Mouse (Mus musculus): ENCODE results near the gene Rheb. TPM values are rescaled to one million over a fixed set of nuclear protein-coding genes. Genes with fewer than 3 reads are reported as not detected.
"Not testable (repeated sequence)": the region's sequence is repeated elsewhere in the genome, so short reads cannot be mapped to it uniquely, and the experiment has no call there.

The Rheb gene
- polyA plus RNA-seq, 1 experiment from 2014 or later: 230 TPM

DNA sequence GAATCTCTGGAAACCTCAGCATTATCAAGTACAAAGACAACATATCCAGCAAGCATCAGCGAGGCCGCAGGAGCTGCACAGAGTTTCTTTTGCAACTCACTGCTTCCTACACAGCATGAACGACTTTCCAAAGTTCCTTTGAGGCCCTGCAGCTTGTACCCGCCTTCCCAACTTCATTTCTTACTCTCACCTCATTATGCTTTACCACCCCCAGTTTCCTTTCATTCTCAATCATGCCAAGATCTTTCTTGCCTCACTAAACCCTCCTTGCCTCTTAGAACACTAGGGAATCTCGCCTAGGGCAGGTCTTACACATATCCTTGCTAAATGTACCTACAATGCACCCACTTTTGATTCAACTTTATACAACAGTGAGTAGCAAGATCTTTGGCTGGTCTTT is 7.9 kb downstream of the Rheb start:
- no peak overlapping the region for H3K4me2 ChIP-seq
- no peak overlapping the region for H3K27ac ChIP-seq (replicated peaks)
- no peak overlapping the region for H3K4me3 ChIP-seq
- 71% methylated on average over 5 of the region's 5 CpGs for WGBS
- H3K9ac ChIP-seq: no peak overlapping the region
- H3K9me3 ChIP-seq: no peaks in the 10 kb centered on the region
- no peaks in the 10 kb centered on the region for H3K36me3 ChIP-seq
- ATAC-seq (ENCODE audit: low FRiP score, low read depth): no peak
- no peaks in the 10 kb centered on the region for H3K27me3 ChIP-seq
- peaks cover 24% of the 10 kb centered on the region for H3K4me1 ChIP-seq (replicated peaks)

DNA sequence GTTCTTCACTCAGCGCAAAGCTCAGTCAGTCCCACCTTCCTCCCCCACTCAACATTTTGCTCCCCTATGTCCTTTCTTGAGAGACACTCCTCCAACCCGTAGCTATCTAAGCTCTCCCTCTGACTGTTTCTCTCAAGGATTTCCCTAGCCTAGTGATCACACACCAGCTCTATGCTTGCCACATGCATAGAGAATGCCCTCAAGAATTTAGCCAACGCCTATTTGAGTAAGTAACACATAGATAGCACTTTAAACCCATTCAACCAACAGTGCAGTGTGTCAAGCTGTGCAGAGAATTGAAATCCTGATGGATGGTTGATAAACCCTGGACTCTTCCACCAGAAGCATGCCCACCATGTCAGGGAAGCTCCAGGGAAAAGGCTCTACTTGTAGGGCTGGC is 10.5 kb downstream of the Rheb start:
- no peaks in the 10 kb centered on the region for H3K27me3 ChIP-seq
- H3K4me3 ChIP-seq: no peak overlapping the region
- WGBS: 89% methylated on average over 3 of the region's 3 CpGs
- H3K9ac ChIP-seq: no peak overlapping the region
- H3K9me3 ChIP-seq: no peaks in the 10 kb centered on the region
- ATAC-seq (ENCODE audit: low FRiP score, low read depth): no peak
- no peak overlapping the region for H3K4me2 ChIP-seq
- H3K27ac ChIP-seq (replicated peaks): no peak overlapping the region
- 0 out of 2 replicates have a peak, but pooled peaks cover 9% of the 10 kb centered on the region for H3K4me1 ChIP-seq (replicated peaks)
- H3K36me3 ChIP-seq: no peaks in the 10 kb centered on the region

DNA sequence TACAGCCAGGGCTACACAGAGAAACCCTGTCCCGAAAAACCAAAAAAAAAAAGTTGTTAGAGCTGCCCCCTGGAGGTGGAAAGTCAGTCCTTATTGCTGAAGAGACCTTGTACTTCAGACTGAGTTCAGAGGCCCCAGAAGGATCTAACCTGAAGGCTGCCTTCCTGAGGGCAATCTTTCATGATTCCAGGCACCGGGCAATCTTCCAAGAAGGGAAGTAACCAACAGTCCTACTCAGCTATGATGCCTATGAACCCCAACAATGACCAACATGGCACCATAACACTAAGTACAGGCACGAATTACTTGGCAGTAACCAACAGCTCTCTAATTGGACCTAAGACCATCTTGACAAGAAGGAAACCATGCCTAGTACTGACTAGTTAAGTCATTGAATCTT is 14.0 kb downstream of the Rheb start:
- no peaks in the 10 kb centered on the region for H3K36me3 ChIP-seq
- no peaks in the 10 kb centered on the region for H3K27me3 ChIP-seq
- ATAC-seq (ENCODE audit: low FRiP score, low read depth): no peak
- no peak overlapping the region for H3K27ac ChIP-seq (replicated peaks)
- no peak overlapping the region for H3K4me3 ChIP-seq
- no peak overlapping the region for H3K4me2 ChIP-seq
- H3K9ac ChIP-seq: no peak overlapping the region
- H3K4me1 ChIP-seq (replicated peaks): peaks cover 19% of the 10 kb centered on the region
- WGBS: 94% methylated on average over 3 of the region's 3 CpGs
- no peaks in the 10 kb centered on the region for H3K9me3 ChIP-seq

DNA sequence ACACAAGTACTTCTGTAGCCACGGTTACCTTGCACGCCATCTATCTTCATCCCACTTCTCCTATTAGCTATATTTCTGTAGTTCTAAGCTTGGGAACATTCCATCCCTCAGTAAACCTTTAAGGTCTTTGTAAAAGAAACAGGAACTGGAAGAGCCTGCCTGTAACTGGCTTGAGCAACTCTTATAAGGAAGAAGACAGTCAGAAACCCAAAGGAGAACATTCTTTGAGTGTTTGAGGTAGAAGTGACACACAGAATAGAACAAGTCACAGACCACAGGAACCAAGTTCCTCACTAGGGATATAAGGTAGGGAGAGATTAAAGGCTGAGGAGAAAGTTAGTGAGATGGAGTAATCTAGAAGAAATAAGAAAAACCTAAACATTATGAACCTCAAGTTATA is 15.3 kb downstream of the Rheb start:
- no peak overlapping the region for H3K4me3 ChIP-seq
- ATAC-seq (ENCODE audit: low FRiP score, low read depth): no peak
- no peak overlapping the region for H3K27ac ChIP-seq (replicated peaks)
- no peaks in the 10 kb centered on the region for H3K36me3 ChIP-seq
- H3K9ac ChIP-seq: no peak overlapping the region
- H3K4me2 ChIP-seq: no peak overlapping the region
- no peaks in the 10 kb centered on the region for H3K9me3 ChIP-seq
- H3K27me3 ChIP-seq: no peaks in the 10 kb centered on the region
- 92% methylated on average over 2 of the region's 2 CpGs for WGBS
- peaks cover 20% of the 10 kb centered on the region for H3K4me1 ChIP-seq (replicated peaks)

DNA sequence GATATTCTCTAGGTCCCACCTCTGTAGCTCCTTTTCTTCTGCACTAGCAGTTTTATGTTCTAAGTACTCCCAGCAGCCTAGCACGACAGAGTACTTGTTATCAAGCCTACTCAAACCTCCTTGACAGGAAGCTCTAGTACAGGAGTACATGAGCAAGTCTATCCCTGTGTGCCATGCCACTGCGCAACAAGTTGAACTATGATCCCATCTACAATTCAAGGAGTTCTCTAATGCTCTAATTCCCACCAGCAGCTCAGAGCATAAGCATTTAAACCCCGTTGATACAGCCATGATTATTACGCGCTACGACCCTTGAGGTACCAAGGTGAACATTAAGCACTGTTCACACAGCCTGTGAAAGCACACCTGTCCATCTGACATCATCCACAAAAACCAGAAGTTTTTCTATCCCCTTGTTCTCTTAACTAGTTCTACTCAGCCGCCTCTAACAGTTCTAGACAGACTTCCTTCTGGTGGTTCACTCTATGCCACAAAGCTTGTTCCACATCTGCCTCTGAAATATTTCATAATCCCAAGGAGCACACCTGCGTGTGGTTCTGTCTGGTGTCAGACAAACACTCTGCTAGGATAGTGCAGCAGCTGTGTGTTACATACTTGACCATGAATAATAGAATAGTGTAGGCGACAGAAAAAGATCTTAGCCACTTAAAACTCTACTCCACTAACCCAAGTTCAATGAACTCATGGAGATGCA is 16.2 kb downstream of the Rheb start:
- WGBS: 93% methylated on average over 9 of the region's 9 CpGs
- no peak for ATAC-seq (ENCODE audit: low FRiP score, low read depth)

DNA sequence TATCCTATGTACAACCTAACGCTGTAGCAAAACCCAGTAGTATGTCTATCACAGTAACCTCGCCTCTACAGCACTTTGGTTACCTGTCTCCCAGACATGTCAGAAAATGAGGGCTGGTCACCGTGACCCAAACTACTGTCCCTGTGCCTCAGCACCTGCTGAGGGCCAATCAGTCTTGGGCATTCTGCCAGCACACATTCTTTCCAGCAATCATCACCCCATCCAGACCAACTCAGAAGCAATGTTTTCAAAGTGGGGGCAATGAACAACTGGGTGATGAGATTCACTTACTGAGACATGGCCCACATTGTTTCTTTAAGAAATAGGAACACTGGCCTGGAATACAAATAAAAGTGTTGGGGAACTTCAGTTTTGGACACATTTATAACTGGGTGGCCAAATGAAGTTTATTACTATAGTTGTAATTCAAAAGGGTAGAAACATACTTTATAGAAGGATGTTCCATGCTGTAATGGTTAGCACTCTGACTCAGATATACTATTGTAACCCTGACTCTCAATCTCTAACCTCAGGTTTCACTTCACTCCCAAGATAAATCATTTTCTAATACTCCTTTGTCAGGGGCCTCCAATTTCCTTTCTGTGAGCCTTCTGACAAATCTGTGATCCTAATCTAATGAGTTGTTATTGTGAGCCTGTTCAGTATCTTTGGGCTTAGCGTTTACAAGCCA is 16.9 kb downstream of the Rheb start:
- H3K9ac ChIP-seq: no peak overlapping the region
- no peaks in the 10 kb centered on the region for H3K27me3 ChIP-seq
- H3K4me1 ChIP-seq (replicated peaks): peaks cover 33% of the 10 kb centered on the region
- no peak overlapping the region for H3K4me3 ChIP-seq
- WGBS: 79% methylated on average over 4 of the region's 4 CpGs
- H3K36me3 ChIP-seq: no peaks in the 10 kb centered on the region
- H3K9me3 ChIP-seq: no peaks in the 10 kb centered on the region
- no peak overlapping the region for H3K27ac ChIP-seq (replicated peaks)
- no peak overlapping the region for H3K4me2 ChIP-seq
- ATAC-seq (ENCODE audit: low FRiP score, low read depth): no peak

More for the DNA sequence above, 16.2 kb downstream of the Rheb start:
- H3K4me2 ChIP-seq: no peak overlapping the region
- H3K27ac ChIP-seq (replicated peaks): no peak overlapping the region
- H3K9me3 ChIP-seq: no peaks in the 10 kb centered on the region
- H3K36me3 ChIP-seq: no peaks in the 10 kb centered on the region
- no peaks in the 10 kb centered on the region for H3K27me3 ChIP-seq
- H3K4me3 ChIP-seq: no peak overlapping the region
- H3K9ac ChIP-seq: no peak overlapping the region
- peaks cover 26% of the 10 kb centered on the region for H3K4me1 ChIP-seq (replicated peaks)

DNA sequence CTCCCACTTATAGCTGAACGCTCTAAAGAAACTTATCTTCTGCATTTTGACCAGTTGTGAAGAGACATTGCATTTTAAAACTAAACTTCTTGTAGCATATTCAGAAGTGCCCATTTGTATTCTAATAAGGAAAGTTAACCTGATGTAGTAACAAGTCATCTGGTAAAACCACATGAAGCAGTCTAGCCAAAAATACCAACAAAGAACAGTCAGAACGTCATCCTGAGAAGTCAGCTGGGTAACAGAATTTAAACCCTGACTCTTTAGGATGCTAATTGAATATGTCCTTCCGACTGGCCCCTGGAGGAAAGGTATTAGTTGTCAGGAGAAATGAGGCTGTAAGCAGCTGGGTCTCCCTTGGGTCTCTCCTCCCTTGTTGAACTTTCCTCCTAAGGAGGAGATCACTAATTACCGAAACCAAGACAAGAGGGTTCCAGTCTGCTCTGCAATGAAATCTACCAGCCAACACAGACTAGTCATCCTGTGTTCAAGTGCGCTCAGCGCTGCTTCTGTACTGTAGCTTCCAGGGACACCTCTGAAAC is 18.5 kb downstream of the Rheb start:
- 67% methylated on average over 6 of the region's 6 CpGs for WGBS
- Histone ChIP-seq H3K27ac (replicated peaks) (no peak overlapping the region), H3K9ac (no peak overlapping the region), H3K4me3 (no peak overlapping the region), H3K27me3 (no peaks in the 10 kb centered on the region), H3K9me3 (no peaks in the 10 kb centered on the region), H3K4me1 (replicated peaks) (peaks cover 36% of the 10 kb centered on the region), H3K4me2 (no peak overlapping the region), H3K36me3 (no peaks in the 10 kb centered on the region)
- ATAC-seq (ENCODE audit: low FRiP score, low read depth): no peak

DNA sequence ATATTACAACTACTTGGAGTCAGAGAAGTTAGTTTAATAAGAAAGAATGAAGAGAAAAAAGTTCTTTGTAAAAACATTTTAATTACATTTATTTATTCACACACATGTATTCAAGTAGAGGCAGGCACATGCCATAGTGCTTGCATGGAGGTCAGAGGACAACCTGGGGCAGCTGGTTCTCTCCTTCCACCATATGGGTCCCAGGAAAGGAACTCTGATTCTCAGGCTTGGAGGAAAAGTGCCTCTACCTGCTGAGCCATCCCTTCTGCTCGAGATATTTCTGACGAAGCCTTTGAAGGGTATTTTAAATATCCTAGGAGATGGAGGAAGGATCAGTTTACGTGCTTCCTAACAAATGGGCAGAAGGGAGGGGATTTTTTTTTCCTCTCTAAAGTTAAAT is 19.6 kb downstream of the Rheb start:
- H3K4me3 ChIP-seq: no peak overlapping the region
- H3K27me3 ChIP-seq: no peaks in the 10 kb centered on the region
- H3K27ac ChIP-seq (replicated peaks): no peak overlapping the region
- H3K9ac ChIP-seq: no peak overlapping the region
- no peak overlapping the region for H3K4me2 ChIP-seq
- no peaks in the 10 kb centered on the region for H3K9me3 ChIP-seq
- H3K36me3 ChIP-seq: no peaks in the 10 kb centered on the region
- H3K4me1 ChIP-seq (replicated peaks): peaks cover 36% of the 10 kb centered on the region
- no peak for ATAC-seq (ENCODE audit: low FRiP score, low read depth)
- 80% methylated on average over 3 of the region's 3 CpGs for WGBS

DNA sequence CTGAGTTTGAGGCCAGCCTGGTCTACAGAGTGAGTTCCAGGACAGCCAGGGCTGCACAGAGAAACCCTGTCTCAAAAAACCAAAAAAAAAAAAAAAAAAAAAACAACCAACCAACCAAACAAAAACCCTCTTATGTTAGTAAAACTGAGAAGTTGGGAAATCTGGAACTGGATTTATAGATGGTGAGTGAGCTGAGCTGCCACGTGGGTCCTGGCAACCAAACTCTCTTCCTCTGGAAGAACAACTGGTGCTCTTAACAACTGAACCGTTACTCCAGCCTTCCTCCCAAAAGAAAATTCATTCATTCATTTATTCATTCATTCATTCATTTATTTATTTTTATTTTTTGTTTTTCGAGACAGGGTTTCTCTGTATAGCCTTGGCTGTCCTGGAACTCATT is 20.2 kb downstream of the Rheb start:
- WGBS: 88% methylated on average over 3 of the region's 3 CpGs
- ATAC-seq (ENCODE audit: low FRiP score, low read depth): not testable (repeated sequence)

DNA sequence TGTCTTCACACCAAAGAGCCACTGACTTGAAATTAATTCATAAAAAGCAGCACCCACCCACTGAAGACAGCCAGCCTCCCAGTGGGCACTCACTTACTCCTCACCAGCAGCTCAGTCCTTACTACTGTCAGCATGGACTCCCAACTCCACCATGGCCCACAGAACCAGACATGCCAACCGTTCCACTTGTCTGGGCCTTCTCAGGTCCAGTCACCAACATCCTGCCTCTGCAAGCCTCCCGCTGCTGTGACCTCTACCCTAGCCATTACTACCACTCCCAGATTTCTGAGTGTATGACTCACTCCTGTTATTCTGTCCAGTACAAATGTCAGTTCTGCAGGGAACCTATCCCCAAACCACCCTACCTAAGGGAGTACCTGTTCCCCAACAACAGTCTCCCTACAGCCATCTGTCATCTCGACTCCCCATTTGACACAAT is 21.0 kb downstream of the Rheb start:
- Histone ChIP-seq H3K9ac (no peak overlapping the region), H3K4me2 (no peak overlapping the region), H3K36me3 (peaks cover 7% of the 10 kb centered on the region), H3K27ac (replicated peaks) (no peak overlapping the region), H3K9me3 (no peaks in the 10 kb centered on the region), H3K27me3 (no peaks in the 10 kb centered on the region), H3K4me1 (replicated peaks) (peaks cover 36% of the 10 kb centered on the region), H3K4me3 (no peak overlapping the region)
- WGBS: 83% methylated on average over 3 of the region's 3 CpGs
- no peak for ATAC-seq (ENCODE audit: low FRiP score, low read depth)

More for the DNA sequence above, 20.2 kb downstream of the Rheb start:
- not testable (repeated sequence) for H3K27ac ChIP-seq (replicated peaks); H3K9ac ChIP-seq; H3K4me2 ChIP-seq; H3K9me3 ChIP-seq; H3K27me3 ChIP-seq; H3K4me3 ChIP-seq; H3K36me3 ChIP-seq
- H3K4me1 ChIP-seq (replicated peaks): peaks cover 36% of the 10 kb centered on the region

DNA sequence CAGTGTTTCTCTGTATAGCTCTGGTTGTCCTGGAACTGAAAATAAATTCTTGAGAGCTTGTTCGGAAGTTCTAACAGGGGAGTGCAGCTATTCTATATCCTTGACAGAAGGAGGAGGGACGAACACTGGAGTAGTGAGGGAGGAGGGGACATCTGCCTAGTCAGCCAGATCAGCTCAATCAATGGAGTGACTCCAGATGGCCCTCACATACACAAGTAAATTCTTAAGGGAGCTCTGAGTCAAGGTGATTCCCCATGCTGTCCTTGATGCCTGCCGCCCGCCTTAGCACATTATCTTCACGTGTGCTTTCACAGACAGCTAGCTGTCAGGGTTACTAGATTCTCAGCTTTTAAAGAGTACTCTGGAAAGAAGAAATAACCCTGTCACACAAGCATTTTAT is 21.8 kb downstream of the Rheb start:
- peak; percentile 61; the same call in 1 of the 2 replicates for ATAC-seq (ENCODE audit: low FRiP score, low read depth)
- no peak overlapping the region for H3K27ac ChIP-seq (replicated peaks)
- peaks cover 7% of the 10 kb centered on the region for H3K36me3 ChIP-seq
- peaks cover 31% of the 10 kb centered on the region for H3K4me1 ChIP-seq (replicated peaks)
- WGBS: 54% methylated on average over 5 of the region's 5 CpGs
- no peaks in the 10 kb centered on the region for H3K9me3 ChIP-seq
- H3K9ac ChIP-seq: no peak overlapping the region
- H3K4me3 ChIP-seq: no peak overlapping the region
- H3K4me2 ChIP-seq: no peak overlapping the region
- no peaks in the 10 kb centered on the region for H3K27me3 ChIP-seq

DNA sequence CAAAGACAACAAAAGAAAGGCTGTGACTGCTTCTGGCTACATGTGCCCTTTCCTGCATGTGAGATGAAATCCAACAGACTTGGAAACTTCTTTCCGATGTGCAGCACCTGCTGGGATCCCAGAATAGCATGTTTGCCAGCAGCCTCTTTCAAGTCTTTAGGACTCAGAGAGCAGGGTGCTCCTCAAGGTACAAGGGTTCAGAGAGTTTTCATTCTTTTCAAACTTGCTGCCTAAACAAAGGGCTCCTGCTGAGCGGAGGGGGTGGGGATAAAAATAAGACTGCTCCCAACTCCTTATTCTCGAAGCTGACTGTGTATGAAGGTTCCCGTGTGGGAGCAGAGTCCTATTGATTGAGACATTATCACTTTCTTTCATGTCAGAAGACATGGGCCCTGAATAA is 25.2 kb downstream of the Rheb start:
- Histone ChIP-seq H3K4me1 (replicated peaks) (peaks cover 16% of the 10 kb centered on the region), H3K4me2 (no peak overlapping the region), H3K36me3 (peaks cover 29% of the 10 kb centered on the region), H3K4me3 (no peak overlapping the region), H3K27ac (replicated peaks) (no peak overlapping the region), H3K9me3 (no peaks in the 10 kb centered on the region), H3K9ac (no peak overlapping the region), H3K27me3 (no peaks in the 10 kb centered on the region)
- no peak for ATAC-seq (ENCODE audit: low FRiP score, low read depth)
- 46% methylated on average over 4 of the region's 4 CpGs for WGBS
